In the genomic region with DNA sequence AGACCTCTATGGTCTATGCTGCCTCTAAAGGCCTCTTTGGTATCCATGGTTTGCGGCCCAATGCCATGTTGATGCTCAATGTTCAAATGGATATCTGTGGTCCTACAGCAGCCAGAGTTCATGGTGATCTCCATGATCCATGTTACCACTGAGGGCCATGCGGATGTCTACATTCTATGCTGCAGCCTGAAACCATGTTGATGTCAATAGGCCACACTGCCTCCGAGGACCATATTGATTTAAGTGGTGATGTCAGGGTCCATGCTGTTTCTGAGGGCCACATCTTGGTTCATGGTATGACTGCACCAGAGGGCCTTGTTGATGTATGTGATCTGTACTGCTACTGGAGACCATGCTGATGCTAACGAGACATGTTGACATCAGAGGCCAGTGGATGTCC, we compare ENCODE assay signal across 21 mouse cellular contexts. TPM values are rescaled to one million over a fixed set of nuclear protein-coding genes. Genes with fewer than 3 reads are reported as not detected.
DNase-seq lines count a peak whose midpoint lies in the region; ATAC-seq lines count a peak whose summit lies in the region.
"Had no signal": no experiment of that assay in that cellular context is flagged by ENCODE, and none has a peak within 500 bp of the region (broad histone marks: within the 10 kb centered on the region; RNA-seq: fewer than 3 reads in every experiment).

No protein-coding gene starts in this region.

- no peak overlapping the region for H3K4me3 ChIP-seq in heart, embryonic 10.5 days
- peak overlapping the region; percentile 12 for H3K4me3 ChIP-seq in megakaryocyte, embryonic 14.5 days (replicated peaks)

- WGBS in heart, embryonic 10.5 days: 86% methylated on average over 4 of the region's 4 CpGs

- DNase-seq in heart, adult 11 months: peak; percentile 73
- DNase-seq in heart, adult 9 months (ENCODE audit: low spot score in 2 of 2): no peak
- peak; percentile 57 for DNase-seq in heart, embryonic 10.5 days (ENCODE audit: low spot score)
- no peak for DNase-seq in heart, postnatal 36 days
- DNase-seq: adrenal gland, adult 2 months; adrenal gland, adult 8-10 months; adrenal gland, postnatal 10 days; adrenal gland, postnatal 14 days; adrenal gland, postnatal 25 days; adrenal gland, postnatal 36 days; B cell, adult 2 months; cerebellum, adult 11 months; cerebellum, adult 11-12 months; cerebellum, adult 18-20 months had no signal

- H3K9me3 ChIP-seq in heart, embryonic 10.5 days: no peaks in the 10 kb centered on the region
- peaks cover 6% of the 10 kb centered on the region for H3K9me3 ChIP-seq in megakaryocyte, embryonic 14.5 days
- H3K9me3 ChIP-seq: G1E had no signal

- intact Hi-C loops in heart, postnatal 36 days (cut with DNase I): no loop called here

- no peak for ATAC-seq in megakaryocyte, adult 5-6 weeks (ENCODE audit: poor library complexity, severe bottlenecking)
- ATAC-seq: activated CD4-positive, CD25-positive, alpha-beta regulatory T cell, adult 4 months; CD4-positive, CD25-positive, alpha-beta regulatory T cell, adult 4 months; Patski had no signal

- no peaks in the 10 kb centered on the region for H3K27me3 ChIP-seq in heart, embryonic 10.5 days (ENCODE audit: insufficient read depth, poor library complexity, severe bottlenecking)
- H3K27me3 ChIP-seq in megakaryocyte, embryonic 14.5 days (replicated peaks): peaks cover 4% of the 10 kb centered on the region
- H3K27me3 ChIP-seq: CH12.LX had no signal

- H3K4me1 ChIP-seq in heart, embryonic 10.5 days: no peaks in the 10 kb centered on the region
- H3K4me1 ChIP-seq in megakaryocyte, embryonic 14.5 days: no peaks in the 10 kb centered on the region

- H3K27ac ChIP-seq in heart, embryonic 10.5 days: no peak overlapping the region

- H3K36me3 ChIP-seq in heart, embryonic 10.5 days: no peaks in the 10 kb centered on the region
- H3K36me3 ChIP-seq in megakaryocyte, embryonic 14.5 days (replicated peaks; ENCODE audit: low read length): no peaks in the 10 kb centered on the region
- H3K36me3 ChIP-seq: G1E had no signal

RNA-seq across cellular contexts. Expression of a gene that starts 55.0 kb away (rescaled TPM):
- polyA plus RNA-seq in heart, embryonic 10.5 days (2016; fragmentation: Nextera tagmentation; extraction: Ambion mirVana): 56.5 and 88.5 TPM in 2 replicates
- total RNA-seq in heart, postnatal 36 days (2021): 1 to 10 TPM; 4.2 to 6.2 TPM
- 13.8 TPM in 1 of 2 replicates, not detected in the other for polyA plus RNA-seq in megakaryocyte, embryonic 14.5 days (2012; ENCODE audit: insufficient read depth, low replicate concordance)
- total RNA-seq in megakaryocyte, adult 5-6 weeks (2015): 82.6 and 86.8 TPM in 2 replicates
- total RNA-seq in megakaryocyte, adult 5-6 weeks (2017): 56.3 and 58.2 TPM in 2 replicates

Comparison
In these comparisons a context has a peak if more than half of its experiments do, and no peak if none do; other contexts are left out.
1. DNase-seq: peak in heart, adult 11 months (single experiment) and heart, embryonic 10.5 days (single experiment); none in heart, adult 9 months (0 of 2) and heart, postnatal 36 days (0 of 2).
2. RNA of a gene that starts 55.0 kb away (total RNA-seq): 56.3 to 86.8 TPM in megakaryocyte, adult 5-6 weeks; 4.2 to 6.2 TPM in heart, postnatal 36 days; every median in the first group is over 4 times any median in the second.